Mouse (Mus musculus) limb, embryonic 13.5 days (tissue): ENCODE results near the gene Opa3. TPM values are rescaled to one million over a fixed set of nuclear protein-coding genes. Genes with fewer than 3 reads are reported as not detected.

Experiments used
- ATAC-seq: fragments of 200-750 bp; cut with Nextera tagmentation; 2 replicates; pipeline ENCODE4 v1.8.0; 2017; ENCODE audit warnings: low read depth, moderate number of reproducible peaks, moderate TSS enrichment; ENCODE audit not compliant: low FRiP score
- H3K27ac ChIP-seq: fragments of 300-500 bp; sonication (generic); 2 replicates; pipeline ENCODE4 v1.5.1; 2015; ENCODE audit warnings: inconsistent platforms, mild to moderate bottlenecking, moderate library complexity
- H3K27me3 ChIP-seq: fragments of 300-500 bp; sonication (generic); 2 replicates; pipeline ENCODE4 v1.6.1; 2015; ENCODE audit warnings: mild to moderate bottlenecking, inconsistent platforms
- H3K36me3 ChIP-seq: fragments of 300-500 bp; sonication (generic); 2 replicates; pipeline ENCODE4 v1.6.1; 2015; ENCODE audit warnings: inconsistent platforms, mild to moderate bottlenecking, moderate library complexity
- H3K4me1 ChIP-seq: fragments of 300-500 bp; sonication (generic); 2 replicates; pipeline ENCODE4 v1.6.1; 2015; ENCODE audit warnings: inconsistent platforms
- H3K4me2 ChIP-seq: fragments of 300-500 bp; sonication (generic); replicated peaks from 2 replicates; pipeline ENCODE4 v1.6.1; 2015; ENCODE audit warnings: inconsistent platforms, mild to moderate bottlenecking, moderate library complexity
- H3K4me3 ChIP-seq: fragments of 300-500 bp; sonication (generic); 2 replicates; pipeline ENCODE4 v1.5.1; 2015; ENCODE audit warnings: moderate library complexity, mild to moderate bottlenecking, inconsistent platforms
- H3K9ac ChIP-seq: fragments of 300-500 bp; sonication (generic); 2 replicates; pipeline ENCODE4 v1.6.1; 2015; ENCODE audit warnings: mild to moderate bottlenecking, inconsistent platforms
- H3K9me3 ChIP-seq: fragments of 300-500 bp; sonication (generic); 2 replicates; pipeline ENCODE4 v1.6.1; 2016; ENCODE audit warnings: inconsistent platforms
- whole genome bisulfite sequencing: fragments of 180-500 bp; shearing (Covaris S2); methylation state at CpG from one replicate; pipeline ENCODE4 v1.1.7; 2015; 5-methylcytosine and 5-hydroxymethylcytosine counted together
- polyA plus RNA-seq: library from polyadenylated mRNA; unstranded; fragments of >200 nt; fragmentation: Nextera tagmentation; extraction: Ambion mirVana; gene quantifications from 2 replicates; pipeline ENCODE4 v1.2.1, GENCODE M21; 2015

Opa3 gene
- polyA plus RNA-seq = 35.2 and 35.7 TPM in 2 replicates

DNA sequence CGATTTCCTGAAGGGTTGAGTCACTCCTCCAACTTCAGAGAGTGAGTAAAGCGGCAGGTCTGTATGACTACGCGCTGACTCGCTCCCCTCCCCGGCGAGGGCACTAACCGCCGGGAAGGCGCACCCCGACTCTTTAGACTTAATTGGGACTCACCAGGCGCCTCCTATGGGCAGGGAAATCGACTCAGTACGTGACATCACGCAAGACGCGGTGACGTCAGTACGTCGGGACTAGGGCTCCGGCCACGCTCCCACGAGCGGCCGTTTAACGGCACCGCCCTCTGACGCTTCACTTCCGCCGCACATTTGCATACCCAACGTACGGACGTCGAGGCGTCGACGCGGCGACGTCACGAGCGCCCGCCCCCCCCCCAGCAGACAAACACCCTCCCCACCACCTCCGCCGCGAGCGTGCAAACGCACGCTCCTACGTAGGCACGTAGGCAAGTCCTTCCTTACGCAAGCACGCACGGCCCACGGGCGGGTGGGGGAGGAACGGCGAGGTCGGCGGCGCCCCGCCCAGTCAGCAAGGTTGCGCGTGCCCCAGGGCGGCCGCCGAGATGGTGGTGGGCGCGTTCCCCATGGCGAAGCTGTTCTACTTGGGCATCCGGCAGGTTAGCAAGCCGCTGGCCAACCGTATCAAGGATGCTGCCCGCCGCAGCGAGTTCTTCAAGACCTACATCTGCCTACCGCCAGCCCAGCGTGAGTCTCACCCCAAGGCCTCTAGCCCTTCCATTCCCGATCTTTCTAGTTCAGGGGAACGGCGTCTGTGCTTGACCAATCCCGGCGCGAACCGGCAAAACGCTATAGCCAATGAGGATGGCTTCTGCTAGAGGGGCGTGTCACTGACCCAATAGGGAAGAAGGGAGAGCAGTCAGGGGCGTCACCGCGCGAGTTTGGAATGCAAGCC lies at the start of gene Opa3:
TSS of gene Opa3 (plus strand) at position 452 of the 910 bp plus-strand sequence.
- WGBS = under 1% methylated on average over 89 of the region's 91 CpGs
- Histone ChIP-seq H3K27me3 (no peaks in the 10 kb centered on the region), H3K36me3 (peaks cover 21% of the 10 kb centered on the region), H3K4me1 (peaks cover 19% of the 10 kb centered on the region), H3K4me3 (peak within 1 kb of the TSS; percentile 66), H3K9me3 (no peaks in the 10 kb centered on the region), H3K9ac (peak within 1 kb of the TSS; percentile 81), H3K4me2 (peak within 1 kb of the TSS; percentile 86), H3K27ac (peak within 1 kb of the TSS; percentile 97)
- peak; percentile 95 for ATAC-seq

DNA sequence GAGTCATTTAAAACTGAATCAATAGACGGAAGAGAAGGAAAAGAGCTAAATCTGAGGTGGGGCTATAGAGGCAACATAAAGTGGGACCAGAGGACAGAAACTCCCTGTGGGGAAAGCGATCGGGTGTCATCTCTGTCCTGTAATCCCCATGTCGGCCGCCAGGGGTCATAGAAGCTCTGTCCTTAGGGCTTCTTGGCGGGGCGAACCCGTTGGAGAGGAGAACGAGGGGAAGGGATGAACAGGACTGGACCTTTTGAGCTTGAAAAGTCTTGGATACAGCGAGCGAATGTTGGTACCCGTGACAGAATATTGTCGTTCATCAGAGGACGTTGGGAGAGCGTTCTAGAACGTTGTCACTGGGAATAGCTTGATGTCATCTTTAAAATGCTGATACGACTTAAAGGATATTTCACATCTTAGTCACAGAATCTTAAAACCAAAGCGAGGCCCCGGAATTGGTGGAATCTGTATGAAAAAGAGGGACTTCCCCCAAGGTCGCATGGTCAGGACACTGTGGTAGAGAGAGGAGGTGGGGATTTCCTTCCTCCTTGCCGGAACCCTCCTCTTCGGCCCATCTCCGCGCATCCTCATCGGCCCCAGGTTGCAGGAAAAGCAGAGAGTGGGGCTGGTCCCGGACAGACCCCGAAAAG lies 49.6 kb upstream of the Opa3 start:
- WGBS = 6% methylated on average over 27 of the region's 27 CpGs
- Histone ChIP-seq H3K4me1 (peaks cover 29% of the 10 kb centered on the region), H3K4me3 (peak overlapping the region; percentile 36), H3K27ac (no peak overlapping the region), H3K9ac (no peak overlapping the region), H3K9me3 (peaks cover 7% of the 10 kb centered on the region), H3K4me2 (peak overlapping the region; percentile 59), H3K36me3 (peaks cover 3% of the 10 kb centered on the region; the same call in 1 of the 2 replicates), H3K27me3 (peaks cover 74% of the 10 kb centered on the region)
- ATAC-seq = no peak

DNA sequence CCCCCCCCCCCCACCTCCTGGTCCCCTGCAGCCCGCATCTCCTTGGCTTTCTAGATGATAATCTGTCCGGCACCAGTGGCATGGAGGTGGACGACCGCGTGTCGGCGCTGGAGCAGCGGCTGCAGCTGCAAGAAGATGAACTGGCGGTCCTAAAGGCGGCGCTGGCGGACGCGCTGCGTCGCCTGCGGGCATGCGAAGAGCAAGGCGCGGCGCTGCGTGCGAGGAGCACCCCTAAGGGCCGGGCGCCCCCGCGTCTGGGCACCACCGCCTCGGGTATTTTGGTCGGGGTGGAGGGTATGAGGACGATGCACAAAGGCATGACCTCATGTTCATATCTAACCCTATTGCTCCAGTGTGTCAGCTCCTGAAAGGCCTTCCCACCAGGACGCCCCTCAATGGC lies 49.0 kb upstream of the Opa3 start:
- H3K27ac ChIP-seq = no peak overlapping the region
- H3K9ac ChIP-seq = 0 out of 2 replicates have a peak overlapping the region, but pooled peaks have one; percentile 25
- peaks cover 68% of the 10 kb centered on the region for H3K27me3 ChIP-seq
- ATAC-seq = no peak
- peaks cover 7% of the 10 kb centered on the region for H3K9me3 ChIP-seq
- peak overlapping the region; percentile 59 for H3K4me2 ChIP-seq
- peak overlapping the region; percentile 36 for H3K4me3 ChIP-seq
- H3K36me3 ChIP-seq = peaks cover 9% of the 10 kb centered on the region; the same call in 1 of the 2 replicates
- peaks cover 29% of the 10 kb centered on the region for H3K4me1 ChIP-seq
- under 1% methylated on average over 30 of the region's 32 CpGs for WGBS

DNA sequence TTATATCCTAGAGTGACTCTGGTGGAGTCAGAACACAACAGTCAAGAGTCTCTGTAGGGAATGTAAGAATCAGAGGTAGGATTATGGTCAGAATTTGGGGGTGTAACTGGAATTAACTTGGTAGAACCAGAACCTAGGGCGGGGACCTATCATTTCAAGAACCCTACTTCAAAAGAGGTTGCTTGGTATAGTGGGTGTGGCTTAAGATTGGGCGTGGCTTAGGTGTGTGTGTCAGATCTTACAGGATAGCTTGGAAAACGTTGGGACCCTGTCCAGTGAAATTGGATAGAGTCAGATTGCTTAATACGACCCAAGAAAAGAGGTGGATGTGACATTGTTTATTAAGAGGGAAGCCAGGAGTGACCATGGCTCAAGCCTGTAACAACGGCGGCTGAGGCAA lies 48.2 kb upstream of the Opa3 start:
- ATAC-seq = no peak
- peaks cover 36% of the 10 kb centered on the region for H3K4me1 ChIP-seq

DNA sequence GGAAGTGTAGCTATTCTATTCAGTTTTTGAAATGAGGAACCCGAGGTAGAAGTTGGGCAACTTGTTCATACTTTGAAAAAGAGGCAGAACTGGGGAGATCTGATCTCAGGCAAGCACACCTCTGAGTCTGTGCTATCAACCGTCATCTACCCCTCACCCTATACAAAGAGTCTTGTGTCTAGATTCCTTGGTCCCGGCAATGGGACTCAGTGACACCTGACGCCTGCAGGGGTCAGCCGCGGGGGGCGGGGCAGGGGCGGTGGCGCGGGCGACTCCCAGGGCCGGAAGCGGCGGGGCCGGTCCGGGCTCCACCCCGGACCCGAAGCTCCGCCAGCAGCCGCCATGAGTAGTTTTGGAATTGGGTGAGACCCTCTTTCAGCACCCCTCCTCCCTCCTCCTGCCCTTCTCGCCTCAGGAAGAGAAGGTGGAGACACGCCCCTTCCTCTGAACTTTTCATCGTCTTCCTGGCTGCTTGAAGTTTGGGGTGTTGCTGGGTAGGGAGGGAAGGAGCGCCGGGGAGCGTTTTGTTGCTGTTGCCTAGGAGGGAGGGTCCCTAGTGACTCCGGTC lies 47.2 kb upstream of the Opa3 start:
- ATAC-seq = peak; percentile 54; the same call in 1 of the 2 replicates
- no peak overlapping the region for H3K27ac ChIP-seq

More for the DNA sequence above, 48.2 kb upstream of the Opa3 start:
- peak overlapping the region; percentile 36; the same call in 1 of the 2 replicates for H3K4me3 ChIP-seq
- 39% methylated on average over 6 of the region's 6 CpGs for WGBS
- H3K27me3 ChIP-seq = peaks cover 62% of the 10 kb centered on the region
- peaks cover 9% of the 10 kb centered on the region; the same call in 1 of the 2 replicates for H3K36me3 ChIP-seq
- H3K27ac ChIP-seq = no peak overlapping the region
- peaks cover 7% of the 10 kb centered on the region for H3K9me3 ChIP-seq
- no peak overlapping the region for H3K9ac ChIP-seq
- H3K4me2 ChIP-seq = peak overlapping the region; percentile 59

DNA sequence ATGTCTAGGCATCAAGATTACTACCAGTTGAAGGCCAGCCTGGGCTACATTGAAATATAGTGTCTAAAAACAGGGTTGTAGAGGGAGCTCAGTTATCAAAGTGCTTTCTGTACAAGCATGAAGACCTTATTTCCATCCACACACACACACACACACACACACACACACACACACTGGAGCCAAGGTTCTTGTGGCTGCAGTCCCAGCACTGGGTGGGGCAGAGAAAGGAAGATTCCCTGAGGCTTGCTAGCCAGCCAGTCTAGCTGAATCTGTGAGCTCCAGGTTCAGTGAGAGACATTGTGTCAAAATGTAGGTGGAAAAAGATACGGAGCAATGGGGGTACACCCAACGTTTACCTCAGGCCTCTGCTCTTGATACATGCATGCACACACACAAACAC lies 43.9 kb upstream of the Opa3 start:
- no peak overlapping the region for H3K4me2 ChIP-seq
- ATAC-seq = no peak
- no peak overlapping the region for H3K27ac ChIP-seq
- H3K36me3 ChIP-seq = peaks cover 36% of the 10 kb centered on the region
- peaks cover 20% of the 10 kb centered on the region for H3K27me3 ChIP-seq
- H3K4me3 ChIP-seq = no peak overlapping the region
- H3K4me1 ChIP-seq = peaks cover 32% of the 10 kb centered on the region
- H3K9me3 ChIP-seq = no peaks in the 10 kb centered on the region
- WGBS = 93% methylated on average over 2 of the region's 2 CpGs
- H3K9ac ChIP-seq = no peak overlapping the region

More for the DNA sequence above, 47.2 kb upstream of the Opa3 start:
- H3K9ac ChIP-seq = peak overlapping the region; percentile 59
- peak overlapping the region; percentile 72 for H3K4me2 ChIP-seq
- peaks cover 11% of the 10 kb centered on the region; the same call in 1 of the 2 replicates for H3K36me3 ChIP-seq
- WGBS = 2% methylated on average over 26 of the region's 27 CpGs
- peak overlapping the region; percentile 65 for H3K4me3 ChIP-seq
- H3K4me1 ChIP-seq = peaks cover 43% of the 10 kb centered on the region
- peaks cover 53% of the 10 kb centered on the region for H3K27me3 ChIP-seq
- peaks cover 7% of the 10 kb centered on the region for H3K9me3 ChIP-seq

DNA sequence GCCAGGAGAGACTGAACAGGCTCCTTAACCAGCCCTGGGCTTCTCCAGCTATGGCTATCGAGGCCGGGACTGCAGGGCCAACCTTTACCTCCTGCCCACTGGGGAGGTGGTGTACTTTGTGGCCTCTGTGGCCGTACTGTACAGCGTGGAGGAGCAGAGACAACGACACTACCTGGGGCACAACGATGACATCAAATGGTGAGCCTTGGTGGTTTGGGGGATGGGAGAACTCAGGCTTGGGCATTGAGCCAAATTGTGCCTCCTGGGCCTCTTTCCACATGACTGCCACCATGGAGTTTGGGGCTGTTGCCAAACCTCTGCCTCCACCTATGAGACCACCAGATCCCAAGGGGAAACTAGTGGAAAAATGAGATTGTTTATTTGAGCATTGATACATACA lies 43.4 kb upstream of the Opa3 start:
- no peak for ATAC-seq
- Histone ChIP-seq H3K4me1 (peaks cover 27% of the 10 kb centered on the region), H3K4me3 (no peak overlapping the region), H3K4me2 (no peak overlapping the region), H3K9me3 (no peaks in the 10 kb centered on the region), H3K9ac (no peak overlapping the region), H3K27me3 (peaks cover 15% of the 10 kb centered on the region), H3K27ac (no peak overlapping the region), H3K36me3 (peaks cover 38% of the 10 kb centered on the region)
- 66% methylated on average over 6 of the region's 6 CpGs for WGBS

DNA sequence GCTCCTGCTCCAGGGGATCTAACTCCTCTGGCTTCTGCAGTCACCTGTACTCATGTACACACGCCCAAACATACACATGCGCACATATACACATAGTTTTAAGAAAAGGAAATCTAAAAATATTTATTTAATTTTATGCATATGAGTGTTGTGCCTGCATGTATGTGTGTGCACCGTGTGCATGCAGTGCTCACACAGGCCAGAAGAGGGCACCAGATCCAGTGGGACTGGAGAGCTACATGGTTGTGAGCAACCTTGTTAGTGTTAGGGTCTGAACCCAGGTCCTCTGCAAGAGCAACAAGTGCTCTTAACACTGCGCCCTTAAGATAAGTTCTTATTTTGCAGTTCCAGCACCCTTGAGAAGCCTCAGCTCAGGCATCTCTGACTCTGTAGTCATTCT lies 33.5 kb upstream of the Opa3 start:
- Histone ChIP-seq H3K27me3 (no peaks in the 10 kb centered on the region), H3K4me1 (no peaks in the 10 kb centered on the region), H3K4me2 (no peak overlapping the region), H3K9me3 (peaks cover 6% of the 10 kb centered on the region; the same call in 1 of the 2 replicates), H3K36me3 (peaks cover 84% of the 10 kb centered on the region), H3K4me3 (no peak overlapping the region), H3K27ac (no peak overlapping the region), H3K9ac (no peak overlapping the region)
- no peak for ATAC-seq
- 97% methylated on average over 4 of the region's 4 CpGs for WGBS

DNA sequence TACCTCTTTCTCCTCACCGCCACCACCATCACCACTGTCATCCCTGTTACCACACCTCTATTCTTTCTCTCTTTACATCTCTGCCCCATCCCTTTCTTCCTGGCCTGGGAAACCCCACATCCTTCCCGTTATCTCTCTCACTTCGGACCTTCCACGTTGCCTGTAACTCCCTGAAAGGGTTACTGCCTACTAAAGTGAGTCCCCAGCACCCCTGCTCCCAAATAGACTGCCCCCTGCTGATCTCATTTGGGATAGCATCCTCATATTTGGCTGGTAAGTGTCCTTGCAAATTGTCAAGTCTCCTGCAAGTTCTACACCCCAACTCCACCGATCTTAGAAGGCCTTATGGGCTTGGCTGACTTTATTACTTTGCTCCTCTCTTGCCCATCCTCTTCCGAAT lies 31.5 kb upstream of the Opa3 start:
- ATAC-seq = no peak
- H3K27me3 ChIP-seq = no peaks in the 10 kb centered on the region
- H3K36me3 ChIP-seq = peaks cover 82% of the 10 kb centered on the region
- no peak overlapping the region for H3K27ac ChIP-seq
- WGBS = 68% methylated on average over 6 of the region's 6 CpGs
- no peak overlapping the region for H3K4me2 ChIP-seq
- H3K9me3 ChIP-seq = peaks cover 6% of the 10 kb centered on the region; the same call in 1 of the 2 replicates
- no peaks in the 10 kb centered on the region for H3K4me1 ChIP-seq
- no peak overlapping the region for H3K4me3 ChIP-seq
- no peak overlapping the region for H3K9ac ChIP-seq

DNA sequence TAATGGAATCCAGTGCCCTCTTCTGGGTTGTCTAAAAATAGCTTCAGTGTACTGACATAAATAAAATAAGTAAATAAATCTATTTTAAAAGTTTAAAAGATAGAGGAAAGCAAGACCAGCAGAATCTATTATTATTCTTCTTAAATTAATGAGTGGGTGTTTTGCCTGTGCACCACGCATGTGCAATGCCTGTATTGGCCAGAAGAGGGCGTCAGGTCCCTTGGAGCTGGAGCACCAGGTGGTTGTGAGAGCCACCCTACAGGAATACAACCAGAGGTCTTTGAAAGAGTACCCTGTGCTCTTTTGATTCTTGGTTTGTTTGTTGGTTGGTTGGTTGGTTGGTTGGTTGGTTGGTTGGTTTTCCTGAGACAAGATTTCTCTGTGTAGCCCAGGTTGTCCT lies 30.1 kb upstream of the Opa3 start:
- H3K4me2 ChIP-seq = no peak overlapping the region
- H3K4me1 ChIP-seq = no peaks in the 10 kb centered on the region
- H3K27ac ChIP-seq = no peak overlapping the region
- H3K9ac ChIP-seq = no peak overlapping the region
- ATAC-seq = no peak
- WGBS = 41% methylated on average over 2 of the region's 2 CpGs
- H3K27me3 ChIP-seq = no peaks in the 10 kb centered on the region
- H3K36me3 ChIP-seq = peaks cover 83% of the 10 kb centered on the region
- H3K9me3 ChIP-seq = peaks cover 6% of the 10 kb centered on the region; the same call in 1 of the 2 replicates
- no peak overlapping the region for H3K4me3 ChIP-seq

DNA sequence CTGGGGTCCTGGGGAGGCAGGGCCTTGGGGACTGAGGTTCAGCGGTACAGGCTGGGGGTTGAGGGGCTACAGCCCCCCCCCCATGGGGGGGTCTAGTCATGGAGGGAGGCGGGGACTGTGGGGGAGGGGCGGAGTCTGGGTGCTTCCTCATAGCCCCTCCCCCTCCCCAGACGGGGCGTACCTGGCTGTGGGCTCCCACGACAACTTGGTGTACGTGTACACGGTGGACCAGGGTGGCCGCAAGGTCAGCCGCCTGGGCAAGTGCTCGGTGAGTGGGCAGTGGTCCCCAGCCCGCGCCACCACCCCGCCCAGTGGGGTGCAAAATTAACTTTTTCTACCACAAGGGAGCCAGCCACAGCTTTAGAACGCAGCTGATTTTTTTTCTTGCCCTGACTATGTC lies 26.5 kb upstream of the Opa3 start:
- no peaks in the 10 kb centered on the region for H3K9me3 ChIP-seq
- 71% methylated on average over 14 of the region's 15 CpGs for WGBS
- no peak overlapping the region for H3K9ac ChIP-seq
- H3K27ac ChIP-seq = no peak overlapping the region
- no peaks in the 10 kb centered on the region for H3K4me1 ChIP-seq
- no peak for ATAC-seq
- no peak overlapping the region for H3K4me2 ChIP-seq
- peaks cover 78% of the 10 kb centered on the region for H3K36me3 ChIP-seq
- H3K4me3 ChIP-seq = no peak overlapping the region
- no peaks in the 10 kb centered on the region for H3K27me3 ChIP-seq
